Mouse (Mus musculus): ENCODE measurements around the gene Trpm3. TPM values are rescaled to one million over a fixed set of nuclear protein-coding genes. Genes with fewer than 3 reads are reported as not detected.

Trpm3 gene
- polyA plus RNA-seq, 1 experiment: 0.08 TPM

DNA sequence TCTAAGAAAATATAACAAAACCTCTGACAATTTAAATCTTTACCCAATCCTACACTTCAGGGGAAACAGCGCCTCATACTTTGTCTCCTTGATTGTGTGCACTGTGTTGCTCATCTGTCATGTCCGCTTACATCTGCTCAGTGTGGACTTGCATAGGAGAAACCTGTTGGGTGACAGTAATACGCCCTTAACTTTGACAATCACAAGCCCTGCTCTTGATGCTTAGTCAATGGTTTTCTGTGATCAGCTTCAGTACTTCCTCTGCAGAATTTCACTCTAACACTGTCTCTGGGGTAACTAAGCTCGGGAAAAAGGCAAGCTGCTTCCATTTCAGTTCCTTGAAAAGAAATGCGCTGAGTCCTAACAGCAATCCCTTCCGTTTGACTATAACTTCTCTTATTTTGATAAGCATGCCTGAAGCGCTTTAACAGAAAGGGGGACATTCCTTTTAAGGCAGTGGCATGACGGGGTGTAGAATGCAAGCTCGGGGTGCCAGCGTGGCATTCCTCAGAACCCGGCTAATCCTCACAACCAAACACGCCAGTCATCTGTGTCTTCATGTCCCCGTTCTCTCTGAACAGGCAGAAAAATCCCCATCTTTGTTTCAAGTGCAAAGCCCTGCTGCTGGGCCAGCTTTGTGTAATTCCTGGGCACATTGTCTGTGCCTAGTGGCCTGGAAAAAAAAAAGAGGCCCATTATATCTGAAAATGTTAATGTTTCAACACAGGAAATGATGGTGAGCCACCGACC is 517.8 kb downstream of the Trpm3 start:
- WGBS: 78% methylated on average over 14 of the region's 14 CpGs
- no peak overlapping the region for H3K4me3 ChIP-seq (ENCODE audit: extremely low read depth, insufficient read depth, insufficient read length)
- DNase-seq (ENCODE audit: low read depth in 1 of 2, low spot score in 2 of 2): no peak

DNA sequence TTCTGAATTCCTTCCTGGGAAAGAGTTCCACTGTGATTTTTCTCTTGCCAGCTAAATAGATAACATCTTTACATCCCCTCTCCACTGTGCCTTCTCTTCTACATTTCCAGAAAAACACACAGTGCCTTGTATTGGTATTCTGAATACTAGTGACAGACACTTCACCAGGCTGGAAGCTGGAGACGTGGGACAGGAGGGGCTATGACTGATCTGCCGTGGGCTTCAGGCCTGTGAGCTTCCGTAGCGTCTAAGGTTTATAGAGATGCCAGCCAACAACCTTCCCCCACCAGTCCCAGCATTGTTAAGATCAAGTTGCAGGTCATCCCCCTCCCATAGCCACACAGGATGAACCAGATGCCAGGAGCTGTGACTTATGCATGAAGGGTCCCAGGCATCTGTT is 518.4 kb downstream of the Trpm3 start:
- 68% methylated on average over 4 of the region's 4 CpGs for WGBS
- DNase-seq (ENCODE audit: low read depth in 1 of 2, low spot score in 2 of 2): no peak
- no peak overlapping the region for H3K27ac ChIP-seq (ENCODE audit: insufficient read depth, low read length)
- no peaks in the 10 kb centered on the region for H3K36me3 ChIP-seq (ENCODE audit: control insufficient read depth, insufficient read depth, low read length)
- H3K4me3 ChIP-seq (ENCODE audit: extremely low read depth, insufficient read depth, insufficient read length): no peak overlapping the region
- H3K27me3 ChIP-seq (ENCODE audit: control insufficient read depth, insufficient read depth, low read length): no peaks in the 10 kb centered on the region
- no peaks in the 10 kb centered on the region for H3K4me1 ChIP-seq (ENCODE audit: control insufficient read depth, insufficient read depth, insufficient read length)
- TF ChIP-seq CTCF (IDR thresholded peaks at IDR 0.05; ENCODE audit: extremely low read depth, insufficient read depth, insufficient read length, insufficient replicate concordance) (no peak), POLR2A (IDR thresholded peaks at IDR 0.05; ENCODE audit: low read depth, low read length) (no peak)

More for the DNA sequence above, 517.8 kb downstream of the Trpm3 start:
- Histone ChIP-seq H3K27me3 (ENCODE audit: control insufficient read depth, insufficient read depth, low read length) (no peaks in the 10 kb centered on the region), H3K4me1 (ENCODE audit: control insufficient read depth, insufficient read depth, insufficient read length) (no peaks in the 10 kb centered on the region), H3K27ac (ENCODE audit: insufficient read depth, low read length) (no peak overlapping the region), H3K36me3 (ENCODE audit: control insufficient read depth, insufficient read depth, low read length) (no peaks in the 10 kb centered on the region)
- TF ChIP-seq POLR2A (IDR thresholded peaks at IDR 0.05; ENCODE audit: low read depth, low read length): no peak
- no peak for TF ChIP-seq CTCF (IDR thresholded peaks at IDR 0.05; ENCODE audit: extremely low read depth, insufficient read depth, insufficient read length, insufficient replicate concordance)

DNA sequence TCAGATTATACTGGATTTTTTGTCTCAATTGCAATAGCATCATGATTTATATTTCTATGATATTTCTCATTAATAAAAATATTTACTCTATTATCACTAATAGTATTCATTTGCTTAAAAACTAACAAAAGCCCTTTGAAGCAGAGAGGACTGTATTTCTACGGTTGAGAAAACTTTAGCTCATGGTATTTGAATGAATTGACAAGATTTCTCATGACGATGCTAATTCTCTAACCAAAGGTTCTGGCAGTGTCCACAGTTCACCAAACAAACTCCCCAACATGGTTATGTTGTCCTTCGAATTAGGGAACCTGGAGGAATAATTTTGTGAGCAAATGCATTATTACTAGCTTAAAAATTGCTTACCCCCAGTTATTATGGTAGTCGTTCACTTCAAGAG is 526.6 kb downstream of the Trpm3 start:
- Histone ChIP-seq H3K27ac (ENCODE audit: insufficient read depth, low read length) (no peak overlapping the region), H3K27me3 (ENCODE audit: control insufficient read depth, insufficient read depth, low read length) (no peaks in the 10 kb centered on the region), H3K4me1 (ENCODE audit: control insufficient read depth, insufficient read depth, insufficient read length) (no peaks in the 10 kb centered on the region), H3K36me3 (ENCODE audit: control insufficient read depth, insufficient read depth, low read length) (no peaks in the 10 kb centered on the region), H3K4me3 (ENCODE audit: extremely low read depth, insufficient read depth, insufficient read length) (no peak overlapping the region)
- no peak for TF ChIP-seq CTCF (IDR thresholded peaks at IDR 0.05; ENCODE audit: extremely low read depth, insufficient read depth, insufficient read length, insufficient replicate concordance)
- no peak for TF ChIP-seq POLR2A (IDR thresholded peaks at IDR 0.05; ENCODE audit: low read depth, low read length)
- WGBS: 86% methylated on average over 4 of the region's 4 CpGs
- no peak for DNase-seq (ENCODE audit: low read depth in 1 of 2, low spot score in 2 of 2)

DNA sequence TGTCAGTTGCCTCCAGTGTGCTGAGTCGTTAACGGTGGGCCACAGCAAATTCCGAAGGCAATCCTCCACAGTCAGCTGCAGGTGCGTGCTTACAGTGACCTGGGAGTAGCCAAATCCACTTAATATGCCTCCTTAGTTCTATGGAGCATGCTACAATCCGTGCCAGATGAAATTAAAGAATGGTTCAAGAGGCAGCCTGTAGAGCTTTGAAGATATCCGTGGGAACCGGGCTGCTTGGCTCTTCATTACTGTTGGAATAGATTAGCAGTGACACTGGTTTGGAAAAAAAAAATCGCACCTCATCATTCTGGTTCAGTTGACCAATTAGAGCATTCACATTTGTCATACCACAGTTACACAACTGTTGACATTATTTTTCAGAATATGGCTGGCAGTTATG is 531.4 kb downstream of the Trpm3 start:
- no peak for DNase-seq (ENCODE audit: low read depth in 1 of 2, low spot score in 2 of 2)
- no peak overlapping the region for H3K4me3 ChIP-seq (ENCODE audit: extremely low read depth, insufficient read depth, insufficient read length)
- no peaks in the 10 kb centered on the region for H3K4me1 ChIP-seq (ENCODE audit: control insufficient read depth, insufficient read depth, insufficient read length)
- H3K27ac ChIP-seq (ENCODE audit: insufficient read depth, low read length): no peak overlapping the region
- H3K36me3 ChIP-seq (ENCODE audit: control insufficient read depth, insufficient read depth, low read length): no peaks in the 10 kb centered on the region
- no peaks in the 10 kb centered on the region for H3K27me3 ChIP-seq (ENCODE audit: control insufficient read depth, insufficient read depth, low read length)
- WGBS: 86% methylated on average over 8 of the region's 8 CpGs
- TF ChIP-seq POLR2A (IDR thresholded peaks at IDR 0.05; ENCODE audit: low read depth, low read length) (no peak), CTCF (IDR thresholded peaks at IDR 0.05; ENCODE audit: extremely low read depth, insufficient read depth, insufficient read length, insufficient replicate concordance) (no peak)

DNA sequence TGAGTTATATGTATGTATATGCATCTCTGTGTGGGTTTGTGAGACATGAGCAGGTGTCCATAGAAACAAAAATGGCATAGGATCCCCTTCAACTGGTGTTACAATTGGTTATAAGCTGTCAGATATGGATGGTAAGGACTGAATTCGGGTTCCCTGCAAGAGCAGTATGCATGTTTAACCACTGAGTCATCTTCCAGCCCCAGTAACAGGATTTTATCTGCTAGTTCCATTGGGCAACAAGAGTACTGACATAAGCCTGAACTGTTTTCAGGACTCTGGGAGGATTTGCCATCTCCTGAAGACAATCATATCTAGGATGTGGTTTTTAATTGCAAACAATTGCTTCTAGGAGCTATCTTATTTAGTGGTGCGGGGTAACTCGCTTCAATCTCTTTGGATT is 534.0 kb downstream of the Trpm3 start:
- WGBS: 84% methylated on average over 3 of the region's 3 CpGs

DNA sequence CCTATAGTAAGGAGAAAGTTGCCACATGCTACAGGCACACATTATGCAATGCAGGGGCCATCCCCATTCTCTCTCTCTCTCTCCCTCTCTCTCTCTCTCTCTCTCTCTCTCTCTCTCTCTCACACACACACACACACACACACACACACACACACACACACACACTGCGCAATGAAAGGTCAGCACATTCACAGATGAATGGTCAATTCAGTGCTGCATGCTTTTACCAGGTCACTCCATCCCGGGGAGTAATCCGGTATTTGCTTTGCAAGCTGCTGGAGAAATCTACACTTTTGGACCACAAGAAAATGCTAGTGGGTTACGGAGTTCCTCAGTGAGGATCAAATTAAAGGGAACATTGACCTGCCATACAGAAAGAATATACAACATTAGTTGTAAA is 537.4 kb downstream of the Trpm3 start:
- H3K4me1 ChIP-seq (ENCODE audit: control insufficient read depth, insufficient read depth, insufficient read length): no peaks in the 10 kb centered on the region
- WGBS: 91% methylated on average over 4 of the region's 4 CpGs
- H3K4me3 ChIP-seq (ENCODE audit: extremely low read depth, insufficient read depth, insufficient read length): no peak overlapping the region
- no peaks in the 10 kb centered on the region for H3K36me3 ChIP-seq (ENCODE audit: control insufficient read depth, insufficient read depth, low read length)
- H3K27me3 ChIP-seq (ENCODE audit: control insufficient read depth, insufficient read depth, low read length): no peaks in the 10 kb centered on the region
- H3K27ac ChIP-seq (ENCODE audit: insufficient read depth, low read length): no peak overlapping the region
- no peak for TF ChIP-seq CTCF (IDR thresholded peaks at IDR 0.05; ENCODE audit: extremely low read depth, insufficient read depth, insufficient read length, insufficient replicate concordance)
- no peak for TF ChIP-seq POLR2A (IDR thresholded peaks at IDR 0.05; ENCODE audit: low read depth, low read length)
- DNase-seq (ENCODE audit: low read depth in 1 of 2, low spot score in 2 of 2): no peak

More for the DNA sequence above, 534.0 kb downstream of the Trpm3 start:
- no peak for DNase-seq (ENCODE audit: low read depth in 1 of 2, low spot score in 2 of 2)
- Histone ChIP-seq H3K27me3 (ENCODE audit: control insufficient read depth, insufficient read depth, low read length) (no peaks in the 10 kb centered on the region), H3K4me1 (ENCODE audit: control insufficient read depth, insufficient read depth, insufficient read length) (no peaks in the 10 kb centered on the region), H3K4me3 (ENCODE audit: extremely low read depth, insufficient read depth, insufficient read length) (no peak overlapping the region), H3K36me3 (ENCODE audit: control insufficient read depth, insufficient read depth, low read length) (no peaks in the 10 kb centered on the region), H3K27ac (ENCODE audit: insufficient read depth, low read length) (no peak overlapping the region)
- TF ChIP-seq POLR2A (IDR thresholded peaks at IDR 0.05; ENCODE audit: low read depth, low read length) (no peak), CTCF (IDR thresholded peaks at IDR 0.05; ENCODE audit: extremely low read depth, insufficient read depth, insufficient read length, insufficient replicate concordance) (no peak)

DNA sequence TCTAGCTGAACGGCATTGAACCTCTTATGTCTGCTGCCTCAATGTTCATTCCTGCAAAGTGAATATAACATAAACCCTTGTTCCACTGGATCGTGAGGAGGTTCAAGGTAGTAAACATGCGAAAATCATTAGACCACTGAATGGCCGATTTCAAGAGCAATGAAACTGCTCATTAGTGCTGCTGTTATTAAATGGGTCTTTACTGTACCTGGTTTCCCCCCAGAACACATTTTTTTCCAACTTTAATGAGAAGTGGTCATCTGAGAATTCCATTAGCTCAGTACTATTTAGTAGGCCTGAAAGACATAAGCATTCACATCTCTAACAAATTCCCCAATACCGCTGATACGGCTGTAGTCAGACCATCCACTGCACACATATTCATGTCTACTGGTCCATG is 543.4 kb downstream of the Trpm3 start:
- Histone ChIP-seq H3K4me3 (ENCODE audit: extremely low read depth, insufficient read depth, insufficient read length) (no peak overlapping the region), H3K27ac (ENCODE audit: insufficient read depth, low read length) (no peak overlapping the region), H3K27me3 (ENCODE audit: control insufficient read depth, insufficient read depth, low read length) (no peaks in the 10 kb centered on the region), H3K4me1 (ENCODE audit: control insufficient read depth, insufficient read depth, insufficient read length) (no peaks in the 10 kb centered on the region), H3K36me3 (ENCODE audit: control insufficient read depth, insufficient read depth, low read length) (no peaks in the 10 kb centered on the region)
- WGBS: 92% methylated on average over 6 of the region's 6 CpGs
- no peak for TF ChIP-seq POLR2A (IDR thresholded peaks at IDR 0.05; ENCODE audit: low read depth, low read length)
- TF ChIP-seq CTCF (IDR thresholded peaks at IDR 0.05; ENCODE audit: extremely low read depth, insufficient read depth, insufficient read length, insufficient replicate concordance): no peak
- no peak for DNase-seq (ENCODE audit: low read depth in 1 of 2, low spot score in 2 of 2)

All from spleen, adult 2 months (tissue).